Mouse (Mus musculus): ENCODE results near the gene Stxbp6. TPM values are rescaled to one million over a fixed set of nuclear protein-coding genes. Genes with fewer than 3 reads are reported as not detected.

Stxbp6 gene
- total and polyA plus RNA-seq, 2 experiments from 2014 or later = 18.6 to 19.3 TPM

- Histone ChIP-seq H3K4me3 (ENCODE audit: low read length) (no peak overlapping the region), H3K27me3 (ENCODE audit: insufficient read depth, low read length) (no peaks in the 10 kb centered on the region), H3K9ac (replicated peaks; ENCODE audit: low read length) (no peak overlapping the region), H3K36me3 (ENCODE audit: insufficient read depth, low read length) (no peaks in the 10 kb centered on the region), H3K4me2 (ENCODE audit: low read depth, low read length) (no peak overlapping the region), H3K4me1 (ENCODE audit: insufficient read depth, low read length) (0 out of 2 replicates have a peak, but pooled peaks cover 7% of the 10 kb centered on the region), H3K9me3 (ENCODE audit: low read length) (no peaks in the 10 kb centered on the region), H3K27ac (no peak overlapping the region)
- DNase-seq (ENCODE audit: low spot score) (peak; percentile 72), ATAC-seq (peak; percentile 92)
- TF ChIP-seq CTCF (IDR thresholded peaks at IDR 0.05; ENCODE audit: low read depth) = no peak
- WGBS = 33% methylated on average over 1 of the region's 1 CpGs
Measured at GRCm38 (mm10) chr12:44835879-44836467, 238.5 kb downstream of the Stxbp6 start.

GRCm38 (mm10) chr12:44811895-44812294 lies 262.6 kb downstream of the Stxbp6 start:
- no peak for TF ChIP-seq CTCF (IDR thresholded peaks at IDR 0.05; ENCODE audit: low read depth)
- H3K27ac ChIP-seq = no peak overlapping the region
- no peaks in the 10 kb centered on the region for H3K4me1 ChIP-seq (ENCODE audit: insufficient read depth, low read length)
- no peak overlapping the region for H3K9ac ChIP-seq (replicated peaks; ENCODE audit: low read length)
- H3K9me3 ChIP-seq (ENCODE audit: low read length) = no peaks in the 10 kb centered on the region
- 74% methylated on average over 2 of the region's 2 CpGs for WGBS
- H3K4me2 ChIP-seq (ENCODE audit: low read depth, low read length) = no peak overlapping the region
- DNase-seq (ENCODE audit: low spot score) = no peak
- no peaks in the 10 kb centered on the region for H3K36me3 ChIP-seq (ENCODE audit: insufficient read depth, low read length)
- no peak for ATAC-seq
- no peak overlapping the region for H3K4me3 ChIP-seq (ENCODE audit: low read length)
- H3K27me3 ChIP-seq (ENCODE audit: insufficient read depth, low read length) = no peaks in the 10 kb centered on the region

GRCm38 (mm10) chr12:44804213-44804612 lies 270.3 kb downstream of the Stxbp6 start:
- H3K4me3 ChIP-seq (ENCODE audit: low read length) = no peak overlapping the region
- H3K4me1 ChIP-seq (ENCODE audit: insufficient read depth, low read length) = no peaks in the 10 kb centered on the region
- H3K27ac ChIP-seq = no peak overlapping the region
- no peak for ATAC-seq
- DNase-seq (ENCODE audit: low spot score) = peak; percentile 6
- H3K9me3 ChIP-seq (ENCODE audit: low read length) = no peaks in the 10 kb centered on the region
- no peak overlapping the region for H3K4me2 ChIP-seq (ENCODE audit: low read depth, low read length)
- no peak for TF ChIP-seq CTCF (IDR thresholded peaks at IDR 0.05; ENCODE audit: low read depth)
- no peaks in the 10 kb centered on the region for H3K36me3 ChIP-seq (ENCODE audit: insufficient read depth, low read length)
- H3K27me3 ChIP-seq (ENCODE audit: insufficient read depth, low read length) = no peaks in the 10 kb centered on the region
- H3K9ac ChIP-seq (replicated peaks; ENCODE audit: low read length) = no peak overlapping the region

Measured in hindbrain, postnatal 0 days (tissue).